Mouse (Mus musculus): ENCODE measurements around the gene Scn5a. TPM values are rescaled to one million over a fixed set of nuclear protein-coding genes. Genes with fewer than 3 reads are reported as not detected.

Gene Scn5a
- 1 to 10 TPM; 1.9 to 3.0 TPM for total RNA-seq (2021)
- long read RNA-seq, experiment 1, result 0 reads
- long read RNA-seq, experiment 2, partial matches to known transcripts, result 0 of 1 reads
- long read RNA-seq, experiment 2, other reads (novel, unspliced or antisense), result 1 of 1 reads

DNA sequence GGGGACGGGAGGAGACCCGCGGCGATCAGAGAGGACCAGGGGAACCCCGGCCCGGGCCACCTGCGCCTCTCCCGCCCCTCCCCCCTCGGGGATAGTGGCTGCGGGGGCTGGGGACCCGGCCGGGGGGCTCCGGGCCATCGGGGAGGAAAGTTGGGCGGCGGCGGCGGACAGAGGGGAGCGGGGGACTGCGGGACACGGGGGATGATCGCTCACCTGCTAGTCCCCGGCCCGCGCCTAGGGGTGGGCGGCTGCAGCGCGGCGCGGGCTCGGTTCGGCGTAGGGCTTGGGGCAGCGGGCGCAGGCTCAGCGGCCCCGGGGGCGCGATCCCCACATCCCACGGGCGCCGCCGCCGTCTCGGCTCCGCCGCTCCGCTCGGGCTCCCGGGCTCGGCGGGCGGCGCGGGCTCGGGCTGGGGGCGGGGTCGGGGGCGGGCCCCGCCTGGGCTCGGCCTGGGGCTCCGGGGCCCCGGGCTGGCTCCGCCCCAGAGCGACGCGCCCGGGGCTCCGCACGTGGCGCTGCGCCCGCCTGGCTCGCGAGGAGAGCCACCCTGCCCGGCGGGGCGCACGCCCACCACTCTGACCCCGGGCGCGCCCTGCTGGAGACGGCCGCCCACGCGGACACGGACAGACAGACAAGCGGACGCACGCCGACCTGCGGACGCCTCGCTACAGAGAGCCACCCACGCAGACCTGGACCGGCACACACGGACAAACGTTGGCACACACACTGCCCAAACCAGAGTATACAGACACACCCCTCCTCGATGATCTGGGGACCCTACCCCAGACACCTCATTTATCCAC is at the start of gene Scn5a:
Gene Scn5a, minus strand, starts transcription at position 381 of the 803 bp plus-strand sequence.
- intact Hi-C loops (cut with DNase I), result no loop called here
- no peak for DNase-seq (ENCODE audit: low spot score in 2 of 2)

DNA sequence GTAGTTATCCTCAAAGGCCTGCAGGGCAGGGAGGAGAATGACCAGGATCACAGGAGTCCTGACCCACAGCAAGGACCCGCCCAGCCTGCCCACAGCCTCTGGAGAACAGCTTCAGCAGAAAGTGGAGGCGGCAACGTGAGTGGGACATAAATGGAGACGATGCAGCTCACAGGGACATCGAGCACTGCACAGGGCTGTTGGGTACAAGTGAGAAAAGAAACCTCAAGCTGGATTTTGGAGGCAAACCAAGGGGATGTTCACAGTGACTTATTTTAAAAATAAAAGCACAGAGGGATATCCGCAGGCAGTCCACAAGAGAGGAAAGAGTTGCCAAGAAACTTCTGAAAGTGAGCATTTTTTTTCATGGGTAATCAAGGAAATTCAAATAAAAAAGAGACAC is 48.4 kb upstream of the Scn5a start:
- peak; percentile 26 to 59 for DNase-seq (ENCODE audit: low spot score in 2 of 2)
- intact Hi-C loops (cut with DNase I), result no loop called here

DNA sequence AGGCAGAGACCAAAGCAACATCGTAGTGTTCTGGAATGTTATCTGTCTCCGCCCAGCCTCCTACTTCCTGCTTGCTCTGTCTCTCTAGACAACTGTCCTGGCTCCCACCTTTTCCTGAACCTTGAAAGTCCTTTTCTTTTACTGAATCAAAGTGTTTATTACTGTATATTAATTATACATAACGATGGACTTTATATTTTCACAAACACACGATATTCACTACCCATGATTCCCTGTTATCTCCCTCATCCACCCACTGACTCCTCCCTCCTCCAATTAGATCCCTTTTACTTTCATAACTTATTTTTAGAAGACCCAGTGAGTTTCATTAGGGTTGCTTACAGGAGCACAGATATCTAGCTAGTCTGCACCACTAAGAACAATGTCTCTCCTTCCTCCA is 45.3 kb upstream of the Scn5a start:
- intact Hi-C loops (cut with DNase I), result no loop called here
- no peak for DNase-seq (ENCODE audit: low spot score in 2 of 2)

DNA sequence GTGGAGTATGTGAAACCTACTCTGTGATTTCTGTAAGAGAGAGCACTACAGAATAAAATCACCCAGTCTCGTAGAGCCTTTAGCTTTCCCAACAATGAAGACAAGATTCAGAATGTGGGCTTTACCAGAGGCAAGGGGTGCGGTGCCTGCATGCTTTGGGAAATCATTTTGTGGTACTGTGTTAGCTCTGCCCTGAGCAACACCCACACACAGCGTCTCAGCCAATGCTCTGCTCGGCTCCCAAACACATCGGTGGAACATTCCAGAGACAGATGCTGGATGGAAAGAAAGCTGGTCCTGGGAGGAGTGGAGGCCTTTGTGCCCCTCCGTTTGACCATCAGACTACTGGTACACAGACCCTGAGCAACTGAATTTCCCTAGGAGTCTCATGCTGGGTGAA is 36.0 kb upstream of the Scn5a start:
- DNase-seq (ENCODE audit: low spot score in 2 of 2), result peak; percentile 19 to 75
- intact Hi-C loops (cut with DNase I), result no loop called here

DNA sequence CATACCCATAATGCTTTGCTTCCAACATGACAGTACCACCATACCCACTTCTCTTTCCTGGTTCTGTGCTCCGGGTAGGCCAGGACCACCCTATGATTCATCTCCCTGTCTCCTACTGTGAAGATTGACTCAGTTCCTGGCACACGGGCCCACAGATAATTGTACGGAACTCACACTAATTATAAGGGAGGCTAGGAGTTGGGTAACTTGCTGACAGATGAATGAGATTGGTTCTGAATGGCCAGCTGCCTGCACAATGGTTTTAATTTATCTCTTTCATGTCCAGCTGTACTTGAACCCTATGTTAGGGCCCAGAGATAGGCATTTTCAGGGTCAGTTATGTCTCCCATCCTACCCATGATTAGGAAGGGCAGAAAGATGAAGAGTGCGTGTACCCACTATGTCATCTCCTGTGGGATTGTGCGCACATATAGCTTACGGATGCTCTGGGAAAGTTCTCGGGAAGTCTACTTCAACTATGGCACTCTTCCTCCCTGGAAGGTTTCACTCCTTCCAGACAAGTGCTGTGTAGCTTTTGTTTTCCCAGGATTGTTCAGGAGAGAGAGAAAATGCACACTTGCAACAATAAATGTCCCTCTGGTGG is 31.8 kb upstream of the Scn5a start:
- intact Hi-C loops (cut with DNase I), result no loop called here
- no peak for DNase-seq (ENCODE audit: low spot score in 2 of 2)

DNA sequence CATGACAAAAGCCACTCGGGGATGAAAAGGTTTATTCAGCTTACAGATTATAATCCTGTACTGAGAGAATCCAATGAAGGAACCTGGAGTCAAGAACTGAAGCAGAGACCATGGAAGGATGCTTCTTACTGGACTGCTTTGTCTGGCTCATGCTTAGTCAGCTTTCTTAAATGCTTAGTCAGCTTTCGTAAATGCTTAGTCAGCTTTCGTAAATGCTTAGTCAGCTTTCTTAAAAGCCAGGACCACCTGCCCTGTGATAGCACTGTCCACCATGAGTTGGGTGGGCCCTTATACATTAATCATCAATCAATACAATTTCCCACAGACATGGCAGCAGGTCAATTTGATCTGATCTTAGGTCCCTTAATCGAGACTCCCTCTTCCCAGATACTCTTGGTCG is 28.1 kb upstream of the Scn5a start:
- intact Hi-C loops (cut with DNase I), result no loop called here
- no peak for DNase-seq (ENCODE audit: low spot score in 2 of 2)

DNA sequence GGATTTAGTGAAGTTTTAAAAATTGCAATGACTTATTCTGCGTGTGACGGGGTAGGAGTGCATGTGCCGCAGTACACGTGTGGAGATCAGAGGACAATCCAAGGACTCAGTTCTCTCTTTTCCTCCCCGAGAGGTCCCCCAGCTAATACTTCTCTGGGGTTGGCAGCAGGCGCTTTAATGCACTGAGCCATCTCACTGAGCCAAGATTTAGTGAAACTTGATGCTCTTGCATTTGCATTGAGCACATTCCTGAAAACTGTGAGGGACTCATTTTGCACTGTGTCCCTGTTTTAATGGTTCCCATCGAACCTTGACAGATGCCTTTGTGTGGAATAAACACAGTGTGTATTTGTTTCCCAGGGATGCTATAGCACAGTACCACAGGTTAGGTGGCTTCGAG is 25.8 kb upstream of the Scn5a start:
- intact Hi-C loops (cut with DNase I), result no loop called here

DNA sequence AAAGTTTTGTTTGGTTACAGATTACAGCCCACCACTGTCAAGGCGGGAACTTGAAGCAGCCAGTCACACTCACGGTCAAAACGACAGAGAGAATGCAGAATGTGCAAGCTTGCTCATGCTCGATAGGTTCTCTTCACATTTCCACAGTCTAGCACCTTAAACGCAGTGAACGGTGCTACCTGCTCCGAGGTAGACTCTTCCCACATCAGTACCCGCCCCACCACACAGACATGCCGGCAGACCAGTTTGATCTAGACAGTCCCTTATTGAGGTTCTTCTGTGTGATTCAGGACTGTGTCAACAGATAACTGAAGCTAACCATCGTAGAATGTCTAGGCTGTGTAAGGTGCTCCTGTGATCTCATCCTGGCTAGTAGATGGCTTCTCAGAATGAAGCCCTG is 19.7 kb upstream of the Scn5a start:
- intact Hi-C loops (cut with DNase I), result no loop called here

More for the DNA sequence above, 25.8 kb upstream of the Scn5a start:
- DNase-seq (ENCODE audit: low spot score in 2 of 2), result no peak

DNA sequence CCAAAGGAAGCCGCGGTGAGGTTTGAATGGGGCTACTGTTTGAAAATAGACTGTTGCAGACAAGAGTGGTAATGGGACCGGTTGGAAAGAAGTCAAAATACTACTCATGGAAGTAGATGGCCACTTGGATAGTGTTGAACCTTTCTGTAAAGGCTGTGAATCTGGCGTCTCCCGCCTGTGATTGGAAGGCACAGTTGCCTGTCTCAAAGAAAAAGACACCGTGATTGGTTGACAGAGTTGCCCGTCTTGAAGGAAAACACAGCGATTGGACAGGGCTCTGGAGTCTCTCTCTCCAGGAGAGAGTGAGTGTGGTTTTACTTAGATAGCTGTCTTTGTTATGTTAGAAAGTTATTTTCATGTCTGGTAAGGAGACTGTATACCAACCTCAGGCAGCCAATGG is 18.5 kb upstream of the Scn5a start:
- peak; percentile 48 to 60 for DNase-seq (ENCODE audit: low spot score in 2 of 2)
- intact Hi-C loops (cut with DNase I), result no loop called here

More for the DNA sequence above, 19.7 kb upstream of the Scn5a start:
- no peak for DNase-seq (ENCODE audit: low spot score in 2 of 2)

DNA sequence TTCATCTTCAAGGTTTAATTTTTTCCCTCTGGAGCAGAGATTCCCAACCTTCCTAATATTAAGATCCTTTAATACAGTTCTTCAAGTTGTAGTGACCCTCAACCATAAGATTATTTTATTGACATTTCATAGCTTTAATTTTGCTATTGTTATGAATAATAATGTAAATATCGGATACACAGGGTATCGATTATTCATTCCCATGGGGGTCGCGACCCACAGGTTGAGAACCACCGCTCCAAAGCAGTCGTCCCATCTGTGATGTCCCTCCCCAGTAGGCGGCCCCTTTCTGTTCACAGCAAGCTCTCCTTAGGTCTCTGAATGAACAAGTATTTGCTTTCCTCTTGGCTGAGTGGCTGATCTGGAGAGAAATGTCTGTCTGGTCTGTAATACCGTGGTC is 10.8 kb upstream of the Scn5a start:
- intact Hi-C loops (cut with DNase I), result no loop called here
- DNase-seq (ENCODE audit: low spot score in 2 of 2), result no peak

DNA sequence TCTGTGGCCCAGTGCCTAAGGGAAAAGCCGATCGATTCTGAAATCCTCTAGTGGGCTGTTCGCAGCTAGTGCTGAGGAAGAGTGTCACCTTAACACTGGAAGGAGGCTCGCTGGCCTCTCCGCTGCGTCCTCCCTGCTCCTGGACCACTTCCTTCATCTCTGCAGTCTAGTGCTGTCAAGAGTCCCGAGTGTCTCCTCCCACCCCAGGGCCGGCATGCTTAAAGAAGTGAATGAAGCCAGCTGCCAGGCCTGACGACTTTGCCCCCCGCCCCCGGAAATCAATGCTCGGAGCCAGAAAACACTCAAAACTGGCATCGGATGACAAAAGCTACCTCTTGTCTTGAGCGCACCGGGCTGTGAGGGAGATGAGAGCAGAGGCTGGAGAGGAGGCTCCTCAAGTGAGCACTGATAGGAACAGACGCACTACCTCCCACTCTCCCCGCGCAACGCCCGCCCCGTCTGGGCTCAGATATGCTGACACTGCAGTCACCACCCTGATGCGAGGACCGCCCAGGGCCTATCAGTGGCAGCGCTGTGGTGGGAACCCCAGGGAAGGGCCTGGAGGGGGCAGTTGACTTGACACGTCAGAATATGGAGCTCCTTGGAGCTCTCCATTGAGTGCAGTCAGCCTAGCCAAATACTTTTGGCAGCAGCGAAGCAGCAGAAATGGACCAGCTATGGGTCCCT is 10.1 kb upstream of the Scn5a start:
- intact Hi-C loops (cut with DNase I), result no loop called here

DNA sequence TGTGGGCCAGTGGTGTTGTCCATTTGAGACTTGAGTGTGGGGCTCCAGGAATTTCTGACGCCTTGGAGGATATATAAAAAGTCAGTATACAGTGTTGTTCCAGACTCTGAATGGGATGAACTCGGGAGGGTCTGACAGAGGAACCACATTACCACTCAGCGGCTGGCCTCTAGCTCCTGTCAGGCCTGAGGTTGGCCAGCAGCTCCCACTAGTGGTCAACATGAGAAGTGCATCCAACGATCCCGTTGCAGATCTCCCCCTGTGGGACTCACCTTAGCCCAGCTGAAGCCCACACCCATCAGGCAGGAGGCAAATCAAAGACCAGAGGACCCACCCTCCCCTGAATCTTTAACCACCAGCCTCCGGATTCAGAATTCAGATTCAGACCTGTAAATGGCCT is 1.9 kb upstream of the Scn5a start:
- intact Hi-C loops (cut with DNase I), result loop anchor here (1.0 kb wide), 1 partner anchor 120 kb away; no protein-coding TSS in a partner anchor
- peak; percentile 70 to 85 for DNase-seq (ENCODE audit: low spot score in 2 of 2)

More for the DNA sequence above, 10.1 kb upstream of the Scn5a start:
- DNase-seq (ENCODE audit: low spot score in 2 of 2), result no peak

DNA sequence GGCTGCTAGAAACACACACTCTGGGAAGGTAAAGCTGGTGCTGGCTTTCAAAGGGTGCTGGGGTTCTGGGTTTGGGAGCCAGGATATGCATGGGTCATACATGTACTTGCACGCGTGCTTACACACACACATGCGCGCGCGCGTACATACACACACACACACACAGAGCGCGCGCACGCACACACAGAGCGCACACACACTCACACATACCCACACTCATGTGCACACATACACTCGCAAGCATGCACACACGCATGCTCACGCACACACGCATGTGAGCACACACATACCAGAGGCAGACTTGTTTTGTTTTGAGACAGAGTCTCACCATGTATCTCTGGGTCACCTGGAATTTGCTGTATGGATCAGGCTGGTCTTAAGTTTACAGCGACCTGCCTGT is 1.4 kb upstream of the Scn5a start:
- no peak for DNase-seq (ENCODE audit: low spot score in 2 of 2)
- intact Hi-C loops (cut with DNase I), result loop anchor here (1.0 kb wide), 1 partner anchor 120 kb away; no protein-coding TSS in a partner anchor

DNA sequence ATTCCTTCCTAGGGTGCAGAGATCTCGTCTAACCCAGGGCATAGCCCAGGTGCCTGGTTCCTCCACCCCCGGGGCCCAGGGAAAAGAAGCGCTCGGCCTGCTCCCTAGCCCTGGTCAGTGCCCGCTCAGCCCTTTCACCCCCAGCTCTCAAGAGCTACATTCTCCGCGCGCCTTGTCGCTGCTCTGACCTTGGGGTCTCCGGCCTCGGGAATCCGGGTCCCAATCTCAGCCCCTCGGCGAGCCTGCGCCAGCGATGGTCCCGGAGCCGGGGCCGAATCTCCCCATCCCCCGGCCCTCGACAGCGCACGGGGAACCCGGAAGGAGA is 543 bp downstream of the Scn5a start:
- intact Hi-C loops (cut with DNase I), result no loop called here

DNA sequence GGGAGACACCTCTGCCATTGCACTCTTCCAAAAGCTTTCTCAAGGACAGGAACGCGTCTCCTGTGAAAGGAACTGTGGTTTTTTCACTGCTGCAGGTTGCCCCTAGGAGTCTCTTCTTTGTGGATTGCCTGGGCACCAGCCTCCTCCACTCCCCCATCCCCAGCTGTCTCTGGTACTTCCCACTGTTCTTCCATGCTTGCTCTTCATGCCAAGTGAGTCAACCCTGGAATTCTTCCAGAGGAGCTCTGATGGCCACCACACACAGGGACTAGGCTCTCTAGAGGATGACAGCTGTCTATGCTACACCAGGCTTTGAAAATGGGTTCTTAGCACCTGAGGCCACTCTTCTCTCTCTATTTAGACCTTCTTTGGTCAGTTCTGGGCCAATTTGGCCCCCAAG is 1.8 kb downstream of the Scn5a start:
- intact Hi-C loops (cut with DNase I), result no loop called here
- peak; percentile 33 to 58 for DNase-seq (ENCODE audit: low spot score in 2 of 2)

More for the DNA sequence above, 543 bp downstream of the Scn5a start:
- no peak for DNase-seq (ENCODE audit: low spot score in 2 of 2)

DNA sequence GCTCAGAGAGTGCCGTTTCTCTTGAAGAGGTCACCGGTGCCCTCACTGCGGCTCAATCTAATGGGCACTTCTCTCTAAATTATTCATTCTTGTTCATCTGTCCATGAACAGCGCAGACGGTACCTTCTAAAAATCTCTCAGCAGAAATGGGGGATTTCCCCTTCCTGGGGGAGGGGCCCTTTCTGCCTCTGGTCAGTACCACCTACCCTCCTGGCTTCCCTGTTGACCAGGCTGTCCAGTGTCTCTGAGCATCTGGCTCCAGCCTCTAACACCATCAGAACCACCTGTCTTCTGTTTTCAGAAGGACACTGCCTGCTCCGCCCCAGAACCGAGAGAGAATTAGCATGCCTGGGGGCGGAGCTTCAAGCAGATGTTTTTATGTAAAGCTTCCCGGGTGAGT is 3.1 kb downstream of the Scn5a start:
- no peak for DNase-seq (ENCODE audit: low spot score in 2 of 2)
- intact Hi-C loops (cut with DNase I), result no loop called here

DNA sequence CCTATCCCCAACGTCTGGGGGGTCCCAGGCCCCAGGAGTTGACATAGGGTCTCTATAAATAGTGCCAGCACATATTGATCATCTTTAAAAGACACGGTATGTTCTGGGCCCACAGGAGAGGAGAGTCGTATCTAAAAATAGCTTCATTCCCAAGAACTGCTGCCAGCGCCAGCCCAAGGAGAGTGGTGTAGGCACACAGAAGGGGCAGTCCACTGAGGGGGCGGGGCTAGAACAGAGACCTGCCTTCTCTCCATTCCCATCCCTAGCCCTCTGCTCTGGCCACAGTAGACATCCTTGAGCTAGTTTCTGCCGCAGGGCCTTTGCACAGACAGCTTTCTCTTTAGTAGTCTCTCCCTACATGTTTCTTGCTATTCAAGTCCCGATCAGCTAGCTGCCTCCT is 4.5 kb downstream of the Scn5a start:
- intact Hi-C loops (cut with DNase I), result no loop called here
- DNase-seq (ENCODE audit: low spot score in 2 of 2), result no peak

DNA sequence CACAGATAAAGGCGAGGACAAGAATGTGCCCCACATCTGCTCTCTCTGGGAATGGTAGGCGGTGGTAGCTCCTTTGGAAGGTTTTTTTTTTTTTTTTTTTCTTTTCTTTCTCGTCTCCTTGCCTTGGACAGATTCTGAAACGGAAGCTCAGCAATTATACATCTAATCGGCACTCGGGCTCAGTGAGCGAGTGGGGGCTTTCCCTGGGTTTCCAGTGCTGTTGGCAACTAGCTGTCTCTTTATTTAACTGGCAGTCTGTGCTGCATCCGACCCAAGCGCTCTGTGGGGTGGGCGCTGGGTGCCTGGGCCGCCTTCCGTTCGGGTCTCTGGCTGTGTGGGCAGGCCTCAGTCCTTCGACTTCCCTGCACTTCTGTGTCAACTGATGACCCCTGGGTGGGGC is 5.8 kb downstream of the Scn5a start:
- intact Hi-C loops (cut with DNase I), result no loop called here
- no peak for DNase-seq (ENCODE audit: low spot score in 2 of 2)

DNA sequence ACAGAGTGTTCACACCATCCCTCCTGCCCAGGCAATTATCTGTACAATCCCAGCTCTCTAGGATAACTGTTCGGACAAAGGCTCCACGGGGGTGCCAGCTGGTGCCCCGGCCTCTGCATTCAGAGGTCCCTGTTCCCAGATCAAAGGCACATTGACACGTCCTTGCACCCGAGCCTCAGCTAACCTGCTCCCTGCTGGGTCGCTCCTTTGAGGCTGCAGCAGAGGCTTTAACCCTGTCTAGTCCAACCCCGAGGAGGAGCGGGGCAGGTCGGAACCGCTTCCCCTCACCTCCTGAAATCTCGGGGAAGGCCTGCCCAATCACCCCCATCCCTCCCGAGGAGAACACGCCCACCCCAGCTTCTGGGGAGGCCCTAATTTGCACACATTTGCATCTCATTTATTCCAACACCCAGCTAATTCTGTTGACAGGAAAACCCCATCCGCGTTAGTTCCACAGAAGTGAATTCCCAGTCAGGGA is 7.4 kb downstream of the Scn5a start:
- no peak for DNase-seq (ENCODE audit: low spot score in 2 of 2)
- intact Hi-C loops (cut with DNase I), result no loop called here

DNA sequence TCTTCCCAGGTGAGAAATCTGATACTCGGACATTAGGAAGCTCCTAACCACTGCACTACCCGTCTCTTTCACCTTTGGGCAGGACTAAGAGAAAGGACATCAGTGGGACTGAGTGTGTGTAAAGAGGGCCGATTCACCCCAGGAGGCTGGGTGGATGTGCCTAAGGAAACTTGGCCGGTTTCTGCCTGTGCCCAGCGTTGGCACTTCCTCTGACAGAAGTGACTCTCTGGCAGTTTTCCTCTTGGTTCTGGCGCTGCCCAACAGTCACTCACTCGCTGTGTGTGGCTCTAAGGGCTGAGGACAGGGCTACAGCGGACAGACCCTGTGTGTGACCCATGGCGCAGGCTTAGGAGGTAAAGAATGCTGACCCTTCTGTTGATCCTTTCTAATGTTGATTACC is 8.2 kb downstream of the Scn5a start:
- intact Hi-C loops (cut with DNase I), result no loop called here
- DNase-seq (ENCODE audit: low spot score in 2 of 2), result no peak
